Mouse (Mus musculus): Measurements from ENCODE around the gene Fam221a. TPM values are rescaled to one million over a fixed set of nuclear protein-coding genes. Genes with fewer than 3 reads are reported as not detected.

Fam221a gene
- polyA plus RNA-seq, 1 experiment from 2014 or later, result 5.1 TPM

- H3K27ac ChIP-seq, result no peak overlapping the region
- DNase-seq (ENCODE audit: low spot score) (no peak), ATAC-seq (replicated peaks; ENCODE audit: low FRiP score, low read depth) (no peak)
- H3K9me3 ChIP-seq (replicated peaks; ENCODE audit: low read length), result no peaks in the 10 kb centered on the region
- 80% methylated on average over 4 of the region's 4 CpGs for WGBS
- H3K4me2 ChIP-seq (ENCODE audit: low read length), result no peak overlapping the region
- no peak overlapping the region for H3K9ac ChIP-seq (ENCODE audit: low read depth, low read length)
- no peaks in the 10 kb centered on the region for H3K36me3 ChIP-seq (ENCODE audit: insufficient read depth, low read length)
- H3K4me3 ChIP-seq (replicated peaks; ENCODE audit: low read depth, low read length), result no peak overlapping the region
- TF ChIP-seq CTCF (IDR thresholded peaks at IDR 0.05; ENCODE audit: low read depth), result no peak
- H3K27me3 ChIP-seq (ENCODE audit: insufficient read depth, low read length), result no peaks in the 10 kb centered on the region
- peaks cover 6% of the 10 kb centered on the region for H3K4me1 ChIP-seq (replicated peaks; ENCODE audit: insufficient read depth, low read length)
These were observed 5.2 kb downstream of the Fam221a start for GRCm38 (mm10) chr6:49372705-49373104.

- no peaks in the 10 kb centered on the region for H3K9me3 ChIP-seq (replicated peaks; ENCODE audit: low read length)
- no peaks in the 10 kb centered on the region for H3K4me1 ChIP-seq (replicated peaks; ENCODE audit: insufficient read depth, low read length)
- H3K4me3 ChIP-seq (replicated peaks; ENCODE audit: low read depth, low read length), result no peak overlapping the region
- no peak overlapping the region for H3K4me2 ChIP-seq (ENCODE audit: low read length)
- no peak for TF ChIP-seq CTCF (IDR thresholded peaks at IDR 0.05; ENCODE audit: low read depth)
- ATAC-seq (replicated peaks; ENCODE audit: low FRiP score, low read depth), result no peak
- H3K9ac ChIP-seq (ENCODE audit: low read depth, low read length), result no peak overlapping the region
- no peaks in the 10 kb centered on the region for H3K36me3 ChIP-seq (ENCODE audit: insufficient read depth, low read length)
- 84% methylated on average over 2 of the region's 2 CpGs for WGBS
- no peaks in the 10 kb centered on the region for H3K27me3 ChIP-seq (ENCODE audit: insufficient read depth, low read length)
- no peak for DNase-seq (ENCODE audit: low spot score)
- H3K27ac ChIP-seq, result no peak overlapping the region
These were observed 6.4 kb downstream of the Fam221a start for GRCm38 (mm10) chr6:49373943-49374342.

GRCm38 (mm10) chr6:49378328-49378727 lies 10.8 kb downstream of the Fam221a start:
- Histone ChIP-seq H3K4me2 (ENCODE audit: low read length) (no peak overlapping the region), H3K27ac (no peak overlapping the region), H3K4me3 (replicated peaks; ENCODE audit: low read depth, low read length) (no peak overlapping the region), H3K4me1 (replicated peaks; ENCODE audit: insufficient read depth, low read length) (no peaks in the 10 kb centered on the region), H3K36me3 (ENCODE audit: insufficient read depth, low read length) (no peaks in the 10 kb centered on the region), H3K9ac (ENCODE audit: low read depth, low read length) (no peak overlapping the region), H3K9me3 (replicated peaks; ENCODE audit: low read length) (no peaks in the 10 kb centered on the region), H3K27me3 (ENCODE audit: insufficient read depth, low read length) (no peaks in the 10 kb centered on the region)
- DNase-seq (ENCODE audit: low spot score) (no peak), ATAC-seq (replicated peaks; ENCODE audit: low FRiP score, low read depth) (no peak)
- WGBS, result 70% methylated on average over 12 of the region's 12 CpGs
- TF ChIP-seq CTCF (IDR thresholded peaks at IDR 0.05; ENCODE audit: low read depth), result no peak

- Histone ChIP-seq H3K4me1 (replicated peaks; ENCODE audit: insufficient read depth, low read length) (no peaks in the 10 kb centered on the region), H3K4me3 (replicated peaks; ENCODE audit: low read depth, low read length) (no peak overlapping the region), H3K9me3 (replicated peaks; ENCODE audit: low read length) (no peaks in the 10 kb centered on the region), H3K9ac (ENCODE audit: low read depth, low read length) (no peak overlapping the region), H3K27me3 (ENCODE audit: insufficient read depth, low read length) (no peaks in the 10 kb centered on the region), H3K36me3 (ENCODE audit: insufficient read depth, low read length) (no peaks in the 10 kb centered on the region), H3K4me2 (ENCODE audit: low read length) (no peak overlapping the region), H3K27ac (no peak overlapping the region)
- 78% methylated on average over 1 of the region's 1 CpGs for WGBS
- ATAC-seq (replicated peaks; ENCODE audit: low FRiP score, low read depth), result no peak
- no peak for TF ChIP-seq CTCF (IDR thresholded peaks at IDR 0.05; ENCODE audit: low read depth)
- no peak for DNase-seq (ENCODE audit: low spot score)
These were observed 26.7 kb downstream of the Fam221a start for GRCm38 (mm10) chr6:49394276-49394675.

GRCm38 (mm10) chr6:49395316-49395715 lies 27.8 kb downstream of the Fam221a start, which contains the start of gene Stk31:
Gene Stk31, plus strand, starts transcription at chr6:49395604.
- DNase-seq (ENCODE audit: low spot score) (no peak), ATAC-seq (replicated peaks; ENCODE audit: low FRiP score, low read depth) (no peak)
- Histone ChIP-seq H3K27me3 (ENCODE audit: insufficient read depth, low read length) (no peaks in the 10 kb centered on the region), H3K36me3 (ENCODE audit: insufficient read depth, low read length) (no peaks in the 10 kb centered on the region), H3K9ac (ENCODE audit: low read depth, low read length) (no peak within 1 kb of the TSS), H3K4me3 (replicated peaks; ENCODE audit: low read depth, low read length) (no peak within 1 kb of the TSS), H3K4me2 (ENCODE audit: low read length) (no peak within 1 kb of the TSS), H3K27ac (no peak within 1 kb of the TSS), H3K9me3 (replicated peaks; ENCODE audit: low read length) (no peaks in the 10 kb centered on the region), H3K4me1 (replicated peaks; ENCODE audit: insufficient read depth, low read length) (no peaks in the 10 kb centered on the region)
- 89% methylated on average over 34 of the region's 34 CpGs for WGBS
- TF ChIP-seq CTCF (IDR thresholded peaks at IDR 0.05; ENCODE audit: low read depth), result no peak

GRCm38 (mm10) chr6:49397466-49397865 lies 29.9 kb downstream of the Fam221a start:
- ATAC-seq (replicated peaks; ENCODE audit: low FRiP score, low read depth) (no peak), DNase-seq (ENCODE audit: low spot score) (peak; percentile 57)
- Histone ChIP-seq H3K4me3 (replicated peaks; ENCODE audit: low read depth, low read length) (no peak overlapping the region), H3K9ac (ENCODE audit: low read depth, low read length) (no peak overlapping the region), H3K9me3 (replicated peaks; ENCODE audit: low read length) (no peaks in the 10 kb centered on the region), H3K4me1 (replicated peaks; ENCODE audit: insufficient read depth, low read length) (no peaks in the 10 kb centered on the region), H3K27ac (no peak overlapping the region), H3K27me3 (ENCODE audit: insufficient read depth, low read length) (no peaks in the 10 kb centered on the region), H3K36me3 (ENCODE audit: insufficient read depth, low read length) (no peaks in the 10 kb centered on the region), H3K4me2 (ENCODE audit: low read length) (no peak overlapping the region)
- peak; percentile 64 for TF ChIP-seq CTCF (IDR thresholded peaks at IDR 0.05; ENCODE audit: low read depth)

- no peak overlapping the region for H3K9ac ChIP-seq (ENCODE audit: low read depth, low read length)
- ATAC-seq (replicated peaks; ENCODE audit: low FRiP score, low read depth) (no peak), DNase-seq (ENCODE audit: low spot score) (peak; percentile 88)
- no peak overlapping the region for H3K27ac ChIP-seq
- no peaks in the 10 kb centered on the region for H3K27me3 ChIP-seq (ENCODE audit: insufficient read depth, low read length)
- H3K4me1 ChIP-seq (replicated peaks; ENCODE audit: insufficient read depth, low read length), result no peaks in the 10 kb centered on the region
- H3K4me3 ChIP-seq (replicated peaks; ENCODE audit: low read depth, low read length), result no peak overlapping the region
- no peaks in the 10 kb centered on the region for H3K36me3 ChIP-seq (ENCODE audit: insufficient read depth, low read length)
- H3K9me3 ChIP-seq (replicated peaks; ENCODE audit: low read length), result no peaks in the 10 kb centered on the region
- no peak overlapping the region for H3K4me2 ChIP-seq (ENCODE audit: low read length)
- TF ChIP-seq CTCF (IDR thresholded peaks at IDR 0.05; ENCODE audit: low read depth), result peak; percentile 75
These were observed 30.8 kb downstream of the Fam221a start for GRCm38 (mm10) chr6:49398365-49398764.
